Mouse (Mus musculus) kidney, postnatal 0 days (tissue): ENCODE results near the gene Peak1. TPM values are rescaled to one million over a fixed set of nuclear protein-coding genes. Genes with fewer than 3 reads are reported as not detected.
A peak's percentile ranks its signal among the peaks of the same experiment; 100 is the strongest.

ENCODE experiments used
- ATAC-seq: fragments of 200-750 bp; cut with Nextera tagmentation; replicated peaks from 2 replicates; pipeline ENCODE4 v1.8.0; 2017; ENCODE audit warnings: low read depth, moderate number of reproducible peaks, moderate TSS enrichment, moderate library complexity; ENCODE audit not compliant: low FRiP score
- DNase-seq: peaks from one replicate; pipeline ENCODE4 v3.0.0-alpha.2; 2016; ENCODE audit warnings: low spot score
- H3K27ac ChIP-seq: fragments of 300-500 bp; sonication (generic); 2 replicates; pipeline ENCODE4 v1.5.1; 2014; ENCODE audit warnings: mild to moderate bottlenecking
- H3K27me3 ChIP-seq: fragments of 300-500 bp; sonication (generic); 2 replicates; pipeline ENCODE4 v1.6.1; 2014; ENCODE audit warnings: low read length, mixed read lengths; ENCODE audit not compliant: insufficient read depth
- H3K36me3 ChIP-seq: fragments of 300-500 bp; sonication (generic); 2 replicates; pipeline ENCODE4 v1.6.1; 2014; ENCODE audit warnings: low read length, mixed read lengths; ENCODE audit not compliant: insufficient read depth
- H3K4me1 ChIP-seq: fragments of 300-500 bp; sonication (generic); replicated peaks from 2 replicates; pipeline ENCODE4 v1.6.1; 2014; ENCODE audit warnings: antibody characterized with exemption, low read length, mixed read lengths; ENCODE audit not compliant: insufficient read depth
- H3K4me2 ChIP-seq: fragments of 300-500 bp; sonication (generic); 2 replicates; pipeline ENCODE4 v1.6.1; 2014; ENCODE audit warnings: mild to moderate bottlenecking, low read length, moderate library complexity, mixed read lengths
- H3K4me3 ChIP-seq: fragments of 300-500 bp; sonication (generic); replicated peaks from 2 replicates; pipeline ENCODE4 v1.5.1; 2014; ENCODE audit warnings: low read depth, low read length
- H3K9ac ChIP-seq: fragments of 300-500 bp; sonication (generic); 2 replicates; pipeline ENCODE4 v1.6.1; 2014; ENCODE audit warnings: low read depth, low read length
- H3K9me3 ChIP-seq: fragments of 300-500 bp; sonication (generic); replicated peaks from 2 replicates; pipeline ENCODE4 v1.6.1; 2016; ENCODE audit warnings: low read length, inconsistent platforms, mixed read lengths
- CTCF ChIP-seq: IDR thresholded peaks from 2 replicates; pipeline ENCODE4 v1.5.1; 2016; ENCODE audit warnings: antibody characterized with exemption, low read depth, mild to moderate bottlenecking, moderate library complexity
- WGBS: fragments of 180-500 bp; shearing (Covaris S2); extraction: QIAGEN DNeasy Blood & Tissue Kit; methylation state at CpG from one replicate; pipeline ENCODE4 v1.1.7; 2014; 5-methylcytosine and 5-hydroxymethylcytosine counted together
- polyA plus RNA-seq: library from polyadenylated mRNA; unstranded; fragments of >200 nt; fragmentation: Nextera tagmentation; extraction: Ambion mirVana; gene quantifications from 2 replicates; pipeline ENCODE4 v1.2.1, GENCODE M21; 2015

Gene Peak1
- polyA plus RNA-seq, 1 experiment from 2014 or later = 12.2 TPM

GRCm38 (mm10) chr9:56218043-56218442 is 199.8 kb downstream of the Peak1 start:
- WGBS = 92% methylated on average over 2 of the region's 2 CpGs

GRCm38 (mm10) chr9:56217386-56217785 is 200.5 kb downstream of the Peak1 start:
- Histone ChIP-seq H3K4me2 (no peak overlapping the region), H3K27ac (no peak overlapping the region), H3K36me3 (no peaks in the 10 kb centered on the region), H3K4me1 (no peaks in the 10 kb centered on the region), H3K4me3 (no peak overlapping the region), H3K9ac (no peak overlapping the region), H3K27me3 (no peaks in the 10 kb centered on the region), H3K9me3 (no peaks in the 10 kb centered on the region)
- no peak for TF ChIP-seq CTCF
- ATAC-seq = no peak
- WGBS = 88% methylated on average over 1 of the region's 1 CpGs
- no peak for DNase-seq

More at GRCm38 (mm10) chr9:56218043-56218442, 199.8 kb downstream of the Peak1 start:
- Histone ChIP-seq H3K27me3 (no peaks in the 10 kb centered on the region), H3K9ac (no peak overlapping the region), H3K36me3 (no peaks in the 10 kb centered on the region), H3K4me3 (no peak overlapping the region), H3K27ac (no peak overlapping the region), H3K9me3 (no peaks in the 10 kb centered on the region), H3K4me2 (no peak overlapping the region), H3K4me1 (no peaks in the 10 kb centered on the region)
- DNase-seq (no peak), ATAC-seq (no peak)
- TF ChIP-seq CTCF = no peak

GRCm38 (mm10) chr9:56213451-56214291 is 204.2 kb downstream of the Peak1 start:
- H3K4me3 ChIP-seq = no peak overlapping the region
- TF ChIP-seq CTCF = peak; percentile 87
- no peak overlapping the region for H3K4me2 ChIP-seq
- no peak overlapping the region for H3K9ac ChIP-seq
- no peaks in the 10 kb centered on the region for H3K4me1 ChIP-seq
- H3K36me3 ChIP-seq = no peaks in the 10 kb centered on the region
- no peaks in the 10 kb centered on the region for H3K27me3 ChIP-seq
- DNase-seq (peak; percentile 83), ATAC-seq (no peak)
- H3K27ac ChIP-seq = no peak overlapping the region
- H3K9me3 ChIP-seq = no peaks in the 10 kb centered on the region
- 37% methylated on average over 11 of the region's 11 CpGs for WGBS

- Histone ChIP-seq H3K4me3 (no peak overlapping the region), H3K9ac (no peak overlapping the region), H3K9me3 (no peaks in the 10 kb centered on the region), H3K4me1 (no peaks in the 10 kb centered on the region), H3K27me3 (no peaks in the 10 kb centered on the region), H3K36me3 (0 out of 2 replicates have a peak, but pooled peaks cover 9% of the 10 kb centered on the region), H3K27ac (no peak overlapping the region), H3K4me2 (no peak overlapping the region)
- 88% methylated on average over 8 of the region's 8 CpGs for WGBS
- ATAC-seq (no peak), DNase-seq (no peak)
- no peak for TF ChIP-seq CTCF
These were observed 209.1 kb downstream of the Peak1 start for GRCm38 (mm10) chr9:56208817-56209216.

- Histone ChIP-seq H3K27ac (no peak overlapping the region), H3K4me3 (no peak overlapping the region), H3K4me2 (no peak overlapping the region), H3K4me1 (no peaks in the 10 kb centered on the region), H3K9me3 (no peaks in the 10 kb centered on the region), H3K36me3 (0 out of 2 replicates have a peak, but pooled peaks cover 9% of the 10 kb centered on the region), H3K9ac (no peak overlapping the region), H3K27me3 (no peaks in the 10 kb centered on the region)
- TF ChIP-seq CTCF = no peak
- DNase-seq (no peak), ATAC-seq (no peak)
- 73% methylated on average over 5 of the region's 5 CpGs for WGBS
These were observed 210.4 kb downstream of the Peak1 start for GRCm38 (mm10) chr9:56207516-56207915.

- no peak for DNase-seq
- Histone ChIP-seq H3K4me3 (no peak overlapping the region), H3K9ac (no peak overlapping the region), H3K36me3 (0 out of 2 replicates have a peak, but pooled peaks cover 9% of the 10 kb centered on the region), H3K27me3 (no peaks in the 10 kb centered on the region), H3K27ac (no peak overlapping the region), H3K9me3 (no peaks in the 10 kb centered on the region), H3K4me2 (no peak overlapping the region), H3K4me1 (no peaks in the 10 kb centered on the region)
- 88% methylated on average over 10 of the region's 10 CpGs for WGBS
- ATAC-seq = no peak
- no peak for TF ChIP-seq CTCF
These were observed 210.8 kb downstream of the Peak1 start for GRCm38 (mm10) chr9:56207083-56207482.
